Mouse (Mus musculus) kidney, postnatal 4 days (tissue): Measurements from ENCODE around the gene Oaz1.
A peak's percentile ranks its signal among the peaks of the same experiment; 100 is the strongest.
"Not testable (repeated sequence)": the region's sequence is repeated elsewhere in the genome, so short reads cannot be mapped to it uniquely, and the experiment has no call there.

Experiments
- DNase-seq, 2 experiments: peaks; one replicate each; pipeline ENCODE4 v3.0.0; 2021; ENCODE audit warnings: mixed read lengths in 2 of 2

Gene Oaz1

DNA sequence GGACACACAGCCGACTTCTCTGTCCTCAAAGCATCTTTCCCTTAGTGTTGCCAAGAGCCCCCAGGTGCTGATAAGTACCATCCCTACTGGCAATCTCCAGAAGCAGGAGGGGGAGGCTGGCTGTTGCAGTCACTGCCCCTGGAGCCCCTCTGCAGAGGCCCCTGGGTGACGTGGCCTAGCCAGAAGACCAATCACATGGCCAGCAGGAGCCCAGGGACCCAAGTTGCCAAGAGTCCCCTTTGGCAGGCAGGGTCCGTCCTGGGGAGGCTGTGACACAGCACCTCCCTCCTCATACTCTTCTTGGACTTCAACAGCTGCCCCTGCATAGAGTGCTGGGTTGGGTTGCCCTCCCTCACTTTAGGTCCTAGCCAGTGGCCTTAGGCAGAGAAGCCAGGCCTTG is 23.5 kb upstream of the Oaz1 start:
- no peak for DNase-seq

DNA sequence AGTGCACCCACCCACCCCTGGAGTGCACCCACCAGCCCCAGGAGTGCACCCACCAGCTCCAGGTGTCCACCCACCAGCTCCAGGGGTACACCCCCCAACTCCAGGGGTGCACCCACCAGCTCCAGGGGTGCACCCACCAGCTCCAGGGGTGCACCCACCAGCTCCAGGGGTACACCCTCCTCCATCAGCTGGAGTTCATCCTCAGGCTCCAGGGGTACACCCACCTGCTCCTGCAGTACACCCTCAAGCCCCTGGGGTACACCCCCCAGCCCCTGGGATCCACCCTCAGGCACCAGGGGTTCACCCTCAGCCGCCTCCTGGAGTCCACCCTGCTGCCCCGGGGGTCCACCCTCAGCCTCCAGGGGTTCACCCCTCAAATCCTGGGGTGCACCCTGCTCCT is 22.1 kb upstream of the Oaz1 start:
- no peak for DNase-seq

DNA sequence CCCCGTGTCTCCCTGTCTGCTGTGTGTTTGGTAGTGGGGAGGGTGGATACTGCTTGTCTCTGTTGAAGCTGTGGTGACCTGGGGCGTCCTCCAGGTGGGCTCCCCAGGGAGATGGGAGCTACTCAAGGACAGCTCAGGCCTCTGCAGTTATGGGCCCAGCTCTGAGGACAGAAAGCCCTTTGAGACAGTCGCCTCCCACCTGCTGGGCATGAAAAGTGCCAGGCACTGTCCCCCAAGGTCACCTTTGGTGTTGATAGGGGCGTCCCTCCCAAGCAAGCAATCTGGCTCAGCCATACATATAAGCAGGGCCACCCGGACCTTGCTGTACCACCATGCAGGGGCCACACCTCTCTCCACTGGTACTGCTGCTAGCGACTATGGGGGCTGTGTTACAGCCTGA is 21.5 kb upstream of the Oaz1 start, which contains the start of gene Amh:
Gene Amh (plus strand): TSS at position 328 of the 400 bp plus-strand sequence.
- DNase-seq: no peak

DNA sequence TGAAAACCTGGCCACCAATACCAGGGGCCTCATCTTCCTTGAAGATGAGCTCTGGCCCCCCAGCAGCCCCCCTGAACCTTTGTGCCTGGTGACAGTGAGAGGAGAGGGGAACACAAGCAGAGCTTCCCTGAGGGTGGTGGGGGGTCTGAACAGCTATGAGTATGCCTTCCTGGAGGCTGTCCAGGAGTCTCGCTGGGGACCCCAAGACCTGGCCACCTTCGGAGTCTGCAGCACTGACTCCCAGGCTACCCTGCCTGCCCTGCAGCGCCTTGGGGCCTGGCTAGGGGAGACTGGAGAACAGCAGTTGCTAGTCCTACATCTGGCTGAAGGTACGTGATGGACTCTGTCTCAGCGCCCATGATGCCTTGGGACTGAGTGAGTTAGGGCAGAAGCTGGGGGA is 21.1 kb upstream of the Oaz1 start:
- DNase-seq: no peak

DNA sequence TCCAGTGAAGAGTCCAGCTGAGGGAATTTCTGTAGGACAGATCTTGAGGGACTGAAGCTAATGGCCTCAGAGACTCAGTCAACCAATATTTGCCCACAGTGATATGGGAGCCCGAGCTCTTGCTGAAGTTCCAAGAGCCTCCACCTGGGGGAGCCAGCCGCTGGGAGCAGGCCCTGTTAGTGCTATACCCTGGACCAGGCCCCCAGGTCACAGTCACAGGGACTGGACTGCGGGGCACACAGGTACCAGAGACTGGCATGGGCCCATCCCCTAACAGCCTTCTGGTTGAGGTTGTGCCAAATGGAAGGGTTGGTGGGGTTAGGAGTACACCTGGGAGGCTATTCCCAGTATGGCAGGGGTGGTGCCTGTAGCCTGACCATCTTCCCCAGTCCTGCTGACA is 20.5 kb upstream of the Oaz1 start:
- peak; percentile 92 for DNase-seq

DNA sequence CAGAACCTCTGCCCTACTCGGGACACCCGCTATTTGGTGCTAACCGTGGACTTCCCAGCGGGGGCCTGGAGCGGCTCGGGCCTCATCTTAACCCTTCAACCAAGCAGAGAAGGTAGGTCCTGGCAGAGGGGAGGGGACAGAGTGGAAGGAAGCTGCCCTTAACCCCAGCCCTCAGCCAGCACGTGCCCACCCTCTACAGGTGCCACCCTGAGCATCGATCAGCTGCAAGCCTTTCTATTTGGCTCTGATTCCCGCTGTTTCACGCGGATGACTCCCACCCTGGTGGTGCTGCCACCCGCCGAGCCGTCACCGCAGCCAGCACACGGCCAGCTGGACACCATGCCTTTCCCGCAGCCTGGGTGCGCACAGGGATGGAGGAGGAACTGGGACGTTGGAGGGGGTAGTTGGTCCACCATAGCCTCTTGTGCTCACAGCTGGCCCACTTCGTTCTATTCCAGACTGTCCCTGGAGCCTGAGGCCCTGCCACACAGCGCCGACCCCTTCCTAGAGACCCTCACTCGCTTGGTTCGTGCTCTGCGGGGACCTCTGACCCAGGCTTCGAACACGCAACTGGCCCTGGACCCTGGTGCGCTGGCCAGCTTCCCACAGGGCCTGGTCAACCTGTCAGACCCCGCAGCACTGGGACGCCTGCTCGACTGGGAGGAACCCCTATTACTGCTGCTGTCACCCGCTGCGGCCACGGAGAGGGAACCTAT is 20.0 kb upstream of the Oaz1 start:
- no peak for DNase-seq

DNA sequence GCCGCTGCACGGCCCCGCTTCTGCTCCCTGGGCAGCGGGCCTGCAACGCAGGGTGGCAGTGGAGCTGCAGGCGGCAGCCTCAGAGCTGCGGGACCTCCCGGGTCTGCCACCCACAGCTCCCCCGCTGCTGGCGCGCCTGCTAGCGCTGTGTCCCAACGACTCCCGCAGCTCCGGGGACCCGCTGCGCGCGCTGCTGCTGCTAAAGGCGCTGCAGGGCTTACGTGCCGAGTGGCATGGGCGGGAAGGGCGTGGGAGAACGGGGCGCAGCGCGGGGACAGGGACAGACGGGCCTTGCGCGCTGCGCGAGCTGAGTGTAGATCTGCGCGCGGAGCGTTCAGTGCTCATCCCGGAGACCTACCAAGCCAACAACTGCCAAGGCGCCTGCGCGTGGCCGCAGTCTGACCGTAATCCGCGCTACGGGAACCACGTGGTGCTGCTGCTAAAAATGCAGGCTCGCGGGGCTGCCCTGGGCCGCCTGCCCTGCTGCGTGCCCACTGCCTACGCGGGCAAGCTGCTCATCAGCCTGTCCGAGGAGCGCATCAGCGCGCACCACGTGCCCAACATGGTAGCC is 19.3 kb upstream of the Oaz1 start:
- DNase-seq: peak; percentile 79 to 86

DNA sequence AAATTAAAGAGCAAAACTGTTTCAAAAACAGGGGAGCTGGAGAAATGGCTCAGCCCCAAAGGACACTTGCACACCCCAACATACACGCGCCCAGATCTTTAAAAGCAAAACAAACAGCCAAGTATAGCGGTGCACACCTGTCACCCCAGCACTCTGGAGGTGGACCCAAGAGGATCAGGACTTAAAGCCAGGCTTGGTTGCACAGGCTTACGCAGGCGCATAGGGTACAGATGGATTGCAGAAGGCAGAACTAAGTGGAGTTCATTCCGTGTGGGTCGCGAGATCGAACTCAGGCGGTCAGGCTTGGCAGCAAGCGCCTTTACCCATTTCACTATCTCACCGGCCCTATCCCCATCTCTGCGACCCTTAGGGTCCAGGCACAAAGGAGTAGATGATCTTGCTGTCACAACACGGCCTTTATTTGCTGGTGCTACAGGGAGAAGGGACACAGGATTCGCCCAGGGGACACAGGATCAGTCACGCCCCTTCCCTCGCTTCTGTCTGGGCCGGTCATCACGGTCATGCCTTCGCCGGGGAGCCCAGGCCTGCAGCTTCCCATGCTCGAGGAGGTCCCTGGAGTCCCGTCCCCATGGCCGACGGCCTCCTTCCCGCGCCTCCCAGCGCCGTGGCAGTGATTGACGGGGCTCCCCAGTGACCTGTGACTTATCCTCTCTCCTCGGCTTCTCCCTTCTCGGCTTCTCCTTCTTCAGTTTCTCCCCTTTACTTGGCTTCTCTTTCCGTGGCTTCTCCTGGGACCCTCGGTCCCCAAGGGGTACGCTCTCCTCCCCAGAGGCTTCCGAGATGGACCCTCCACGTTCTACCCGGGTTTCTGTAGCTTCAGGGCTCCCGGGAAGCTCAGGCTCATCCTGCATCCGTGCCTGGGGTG is 18.1 kb upstream of the Oaz1 start:
- peak; percentile 49 to 59 for DNase-seq

DNA sequence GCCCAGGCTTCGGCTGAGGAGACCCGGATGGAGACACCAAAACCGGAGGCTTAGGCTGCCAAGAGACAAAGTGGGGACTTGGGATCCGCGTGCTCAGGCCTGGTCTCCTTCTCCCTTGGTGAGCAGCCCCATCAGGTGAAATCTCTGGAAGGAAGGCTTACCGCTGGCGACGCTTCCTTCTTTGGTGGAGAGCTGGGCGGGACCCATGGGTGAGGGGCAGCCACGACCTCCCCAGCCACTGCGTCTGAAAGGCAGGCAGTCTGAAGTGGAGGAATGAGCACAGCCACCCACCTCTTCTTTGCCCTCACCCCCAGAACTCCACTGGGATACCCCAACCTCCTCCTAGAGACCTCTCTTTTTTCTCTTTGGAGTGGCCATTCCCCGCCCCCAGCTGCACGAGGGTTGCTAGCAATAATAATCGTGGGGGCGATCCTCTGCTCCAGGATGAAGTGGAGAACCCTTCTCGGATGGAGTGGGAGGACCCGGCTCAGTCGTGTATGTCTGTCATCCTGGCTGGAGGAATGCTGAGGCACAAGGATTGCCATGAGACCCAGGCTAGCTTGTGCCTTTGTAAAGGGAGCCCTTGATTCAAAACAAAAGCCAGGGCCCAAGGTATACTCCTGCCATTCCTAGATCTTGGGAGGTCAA is 17.3 kb upstream of the Oaz1 start:
- peak; percentile 43 to 62 for DNase-seq

DNA sequence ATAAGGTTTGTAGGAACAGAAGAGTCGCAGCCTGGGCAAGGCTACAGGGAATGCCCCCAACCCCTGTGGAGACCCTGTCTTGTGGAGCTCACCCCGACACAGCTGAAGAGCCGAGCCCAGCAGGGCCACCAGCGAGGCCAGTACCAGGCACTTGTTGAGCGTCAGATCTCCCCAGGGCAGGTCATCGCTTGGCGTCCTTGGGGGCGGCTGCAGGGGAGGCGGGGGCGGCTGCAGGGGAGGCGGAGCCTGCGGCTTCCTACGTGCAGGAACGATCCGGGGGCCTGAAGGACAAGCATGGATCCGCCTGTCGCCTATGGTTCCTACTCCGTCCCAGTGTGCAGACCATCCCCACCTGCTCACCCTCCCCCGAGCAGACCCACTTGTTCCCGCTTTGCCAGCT is 16.4 kb upstream of the Oaz1 start:
- DNase-seq: peak; percentile 40 to 45

DNA sequence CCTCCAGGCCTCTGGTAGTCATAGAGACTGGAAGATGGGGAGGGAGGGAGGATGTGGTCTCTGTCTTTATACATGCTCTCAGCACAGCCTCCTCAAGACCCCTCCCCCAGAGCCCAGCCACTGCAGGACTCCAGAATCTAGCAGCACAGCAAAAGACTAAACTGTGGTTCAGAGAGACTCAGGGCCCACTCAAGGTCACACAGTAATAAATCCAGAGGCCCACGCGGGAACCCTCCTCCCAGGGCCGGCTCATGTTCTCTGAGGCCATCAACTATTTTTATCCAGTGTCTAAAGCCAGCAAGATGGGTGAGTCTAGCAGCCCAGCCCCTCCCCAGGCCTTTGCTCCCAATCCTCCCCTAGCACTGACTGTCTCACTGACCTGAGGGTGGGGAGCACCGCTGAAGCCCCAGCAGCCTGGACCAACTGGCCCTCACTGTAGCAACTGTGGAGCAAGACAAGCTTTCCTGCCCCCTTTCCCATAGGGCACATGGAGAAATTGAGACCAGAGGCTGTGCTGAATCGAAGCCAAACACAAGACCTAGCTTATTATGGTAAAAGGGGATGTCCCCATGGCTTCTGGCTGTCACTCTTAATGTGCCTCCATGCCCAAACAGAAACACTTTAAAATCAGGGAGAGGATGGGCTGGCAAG is 13.9 kb upstream of the Oaz1 start:
- DNase-seq: no peak

DNA sequence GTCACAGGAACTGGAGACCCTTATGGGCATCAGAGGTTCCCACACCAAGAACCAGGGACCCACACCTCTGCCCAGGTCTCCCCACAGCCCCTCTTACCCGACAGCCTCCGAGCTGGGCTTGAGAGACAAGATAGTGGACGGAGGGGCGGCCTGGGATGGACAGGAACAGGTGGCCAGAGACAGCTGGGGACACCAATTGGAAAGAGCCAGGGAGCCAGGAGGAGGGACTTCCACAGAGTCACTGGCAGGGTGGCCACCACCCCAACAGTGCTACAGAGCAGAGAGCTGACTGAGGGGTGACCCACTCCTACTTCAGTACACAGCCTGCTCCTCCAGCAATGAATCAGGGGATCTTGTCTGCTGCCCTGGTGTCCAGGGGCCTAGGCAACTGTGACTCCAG is 13.1 kb upstream of the Oaz1 start, which contains the start of gene Jsrp1:
Gene Jsrp1 (minus strand): TSS at position 133 of the 400 bp plus-strand sequence.
- no peak for DNase-seq

DNA sequence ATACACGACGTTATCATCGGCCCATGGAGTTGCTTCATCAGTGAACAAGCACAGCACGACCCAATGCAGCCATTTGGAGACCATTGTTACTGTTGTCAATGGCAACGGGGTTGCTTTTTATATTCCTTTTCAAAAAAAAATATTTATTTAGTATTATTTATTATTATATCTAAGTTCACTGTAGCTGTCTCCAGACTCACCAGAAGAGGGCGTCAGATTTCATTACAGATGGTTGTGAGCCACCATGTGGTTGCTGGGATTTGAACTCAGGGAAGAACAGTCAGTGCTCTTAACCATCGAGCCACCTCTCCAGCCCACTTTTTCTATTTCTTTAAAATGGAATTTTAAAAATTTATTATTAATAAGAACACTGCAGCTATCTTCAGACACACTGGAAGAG is 11.7 kb upstream of the Oaz1 start:
- no peak for DNase-seq

DNA sequence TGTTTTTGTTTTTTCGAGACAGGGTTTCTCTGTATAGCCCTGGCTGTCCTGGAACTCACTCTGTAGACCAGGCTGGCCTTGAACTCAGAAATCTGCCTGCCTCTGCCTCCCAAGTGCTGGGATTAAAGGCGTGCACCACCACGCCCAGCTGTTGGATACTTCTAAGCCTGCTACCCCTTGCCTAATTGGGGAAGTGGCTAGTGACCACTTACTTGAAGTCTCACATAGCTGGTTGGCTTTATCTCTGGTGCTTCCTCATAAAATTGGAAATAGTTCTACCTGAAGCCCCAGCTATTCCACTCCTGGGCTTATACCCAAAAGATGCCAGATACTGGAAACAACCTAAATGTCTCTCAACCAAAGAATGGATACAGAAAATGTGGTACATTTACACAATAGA is 10.2 kb upstream of the Oaz1 start:
- not testable (repeated sequence) for DNase-seq

DNA sequence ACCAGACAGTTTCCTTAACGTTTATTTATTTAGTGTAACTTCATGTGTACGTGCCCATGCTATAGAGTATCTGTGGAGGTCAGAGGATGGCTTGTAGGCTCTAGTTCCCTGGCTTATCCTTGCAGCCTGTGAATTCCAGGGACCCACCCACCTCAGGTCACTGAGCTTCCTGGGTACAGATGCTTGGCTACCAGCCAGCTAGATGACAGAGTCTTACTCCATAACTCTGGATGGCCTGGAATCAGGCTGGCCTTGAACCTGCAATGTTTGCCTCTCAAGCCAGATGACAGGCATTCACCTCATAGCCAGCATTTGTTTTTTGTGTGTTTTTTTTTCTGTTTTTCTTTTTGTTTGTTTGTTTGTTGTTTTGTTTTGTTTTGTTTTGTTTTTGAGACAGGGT is 9.3 kb upstream of the Oaz1 start:
- no peak for DNase-seq

DNA sequence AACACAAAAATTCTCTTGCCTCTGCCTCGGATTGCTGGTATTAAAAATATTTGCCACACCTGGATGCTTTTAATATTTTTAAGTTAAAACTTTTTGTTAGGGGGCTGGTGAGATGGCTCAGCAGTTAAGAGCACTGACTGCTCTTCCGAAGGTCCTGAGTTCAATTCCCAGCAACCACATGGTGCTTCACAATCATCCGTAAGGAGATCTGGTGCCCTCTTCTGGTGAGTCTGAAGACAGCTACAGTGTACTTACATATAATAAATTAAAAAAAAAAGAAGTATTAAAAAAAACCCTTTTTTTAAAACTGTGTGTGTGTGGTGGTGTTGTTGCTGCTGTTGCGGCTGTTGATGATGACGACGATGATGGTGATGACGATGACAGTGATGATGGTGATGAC is 8.5 kb upstream of the Oaz1 start:
- DNase-seq: not testable (repeated sequence)

DNA sequence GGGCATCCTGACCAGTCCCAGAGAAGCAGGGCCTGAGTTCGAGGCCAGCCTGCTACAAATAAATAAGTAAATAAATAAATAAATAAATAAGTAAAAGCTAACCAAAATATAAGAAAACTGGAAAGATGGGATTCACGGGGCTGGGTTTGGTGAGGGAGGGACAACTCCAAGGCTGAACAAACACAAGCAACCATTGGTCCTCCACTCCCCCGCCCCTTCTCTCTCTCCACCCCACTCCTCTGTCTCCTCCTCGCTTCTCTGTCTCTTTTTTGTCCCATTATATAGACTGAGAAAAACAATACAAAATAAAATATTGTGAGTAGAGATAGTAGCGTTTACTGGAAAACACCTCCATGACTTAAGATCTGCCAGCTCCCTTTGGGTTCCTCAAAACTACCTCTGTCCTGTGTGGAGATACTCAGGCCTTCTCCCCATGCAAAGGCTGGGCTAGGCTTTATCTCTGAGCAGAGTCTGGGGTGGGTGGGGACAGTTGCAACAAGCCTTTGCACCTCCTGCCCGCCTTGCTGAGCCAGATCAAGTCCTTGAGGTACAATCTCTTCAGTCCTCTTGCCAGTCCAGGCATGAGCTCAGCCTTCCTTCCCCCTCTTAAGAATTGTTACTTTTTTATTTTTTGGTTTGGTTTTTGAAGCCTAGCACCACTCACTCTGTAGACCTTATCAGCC is 7.7 kb upstream of the Oaz1 start:
- no peak for DNase-seq

DNA sequence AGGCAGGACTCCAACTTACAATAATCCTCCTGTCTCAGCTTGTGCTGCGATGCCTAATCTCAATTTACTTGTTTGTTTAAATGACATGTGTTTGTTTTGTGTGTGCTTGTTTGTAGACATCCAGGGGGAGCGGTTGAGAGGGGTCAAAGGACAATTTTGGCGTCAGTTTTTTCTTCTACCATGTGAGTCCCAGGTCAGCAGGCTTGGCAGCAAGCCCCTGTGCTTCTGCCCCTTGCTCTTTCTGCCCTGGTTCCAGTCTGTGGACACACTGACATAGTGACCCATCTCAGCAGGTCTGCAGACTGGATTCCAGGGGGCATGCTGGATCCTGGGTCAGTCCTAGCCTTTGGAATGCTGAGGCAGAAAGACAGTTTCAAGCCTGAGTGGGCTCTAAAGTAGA is 7.0 kb upstream of the Oaz1 start:
- DNase-seq: no peak

DNA sequence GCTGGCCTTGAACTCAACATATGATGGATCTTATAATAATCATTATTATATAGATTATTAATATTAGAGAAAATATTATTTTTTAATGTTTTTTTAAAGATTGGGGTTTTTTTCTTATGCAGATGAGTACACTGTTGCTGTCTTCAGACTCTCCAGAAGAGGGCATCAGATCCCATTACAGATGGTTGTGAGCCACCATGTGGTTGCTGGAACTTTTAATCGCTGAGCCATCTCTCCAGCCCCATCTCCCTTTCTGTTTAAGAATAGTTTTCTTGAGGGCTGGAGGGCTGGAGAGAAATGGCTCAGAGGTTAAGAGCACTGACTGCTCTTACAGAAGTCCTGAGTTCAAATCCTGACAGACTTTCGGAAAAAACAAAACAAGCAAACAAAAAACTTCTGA is 4.5 kb upstream of the Oaz1 start:
- no peak for DNase-seq

DNA sequence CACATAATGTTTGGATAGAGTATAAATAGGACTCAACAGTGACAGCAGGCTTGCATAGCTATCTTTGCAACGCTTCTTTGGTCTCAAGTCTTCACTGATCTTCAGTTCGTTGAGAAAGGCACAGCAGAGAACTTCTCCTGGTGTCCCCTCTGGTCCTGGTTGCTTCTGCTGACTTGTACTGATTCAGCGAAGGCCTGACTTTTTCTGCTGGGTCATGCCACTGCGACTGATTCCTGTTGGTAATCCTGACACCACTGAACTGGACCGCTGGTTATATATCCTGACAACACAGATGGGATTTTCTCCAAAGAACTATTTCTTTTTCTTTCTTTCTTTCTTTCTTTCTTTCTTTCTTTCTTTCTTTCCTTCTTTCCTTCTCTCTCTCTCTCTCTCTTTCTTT is 3.9 kb upstream of the Oaz1 start:
- no peak for DNase-seq

DNA sequence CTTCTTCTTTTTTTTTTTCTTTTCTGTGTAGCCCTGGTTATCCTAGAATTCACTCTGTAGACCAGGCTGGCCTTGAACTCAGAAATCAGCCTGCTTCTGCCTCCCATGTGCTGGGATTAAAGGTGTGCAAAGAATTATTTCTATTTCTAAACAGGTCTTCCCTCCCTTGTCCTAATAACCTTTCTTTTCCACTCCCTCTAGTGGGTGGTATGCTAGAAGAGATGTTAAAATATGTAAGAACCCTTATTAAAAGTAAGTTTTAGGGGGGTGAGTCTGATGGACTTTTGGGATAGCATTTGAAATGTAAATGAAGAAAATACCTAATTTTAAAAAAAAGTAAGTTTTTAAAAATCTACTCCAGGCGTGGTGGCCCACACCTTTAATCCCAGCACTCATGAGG is 3.1 kb upstream of the Oaz1 start:
- DNase-seq: no peak
